Mouse (Mus musculus) ovary, postnatal 14 days (tissue): ENCODE data around the gene Trim67.
A peak's percentile ranks its signal among the peaks of the same experiment; 100 is the strongest.
"Not testable (repeated sequence)": the region's sequence is repeated elsewhere in the genome, so short reads cannot be mapped to it uniquely, and the experiment has no call there.

ENCODE experiments used
- DNase-seq: peaks from one replicate; pipeline ENCODE4 v3.0.0; 2022; ENCODE audit warnings: low spot score

The Trim67 gene

DNA sequence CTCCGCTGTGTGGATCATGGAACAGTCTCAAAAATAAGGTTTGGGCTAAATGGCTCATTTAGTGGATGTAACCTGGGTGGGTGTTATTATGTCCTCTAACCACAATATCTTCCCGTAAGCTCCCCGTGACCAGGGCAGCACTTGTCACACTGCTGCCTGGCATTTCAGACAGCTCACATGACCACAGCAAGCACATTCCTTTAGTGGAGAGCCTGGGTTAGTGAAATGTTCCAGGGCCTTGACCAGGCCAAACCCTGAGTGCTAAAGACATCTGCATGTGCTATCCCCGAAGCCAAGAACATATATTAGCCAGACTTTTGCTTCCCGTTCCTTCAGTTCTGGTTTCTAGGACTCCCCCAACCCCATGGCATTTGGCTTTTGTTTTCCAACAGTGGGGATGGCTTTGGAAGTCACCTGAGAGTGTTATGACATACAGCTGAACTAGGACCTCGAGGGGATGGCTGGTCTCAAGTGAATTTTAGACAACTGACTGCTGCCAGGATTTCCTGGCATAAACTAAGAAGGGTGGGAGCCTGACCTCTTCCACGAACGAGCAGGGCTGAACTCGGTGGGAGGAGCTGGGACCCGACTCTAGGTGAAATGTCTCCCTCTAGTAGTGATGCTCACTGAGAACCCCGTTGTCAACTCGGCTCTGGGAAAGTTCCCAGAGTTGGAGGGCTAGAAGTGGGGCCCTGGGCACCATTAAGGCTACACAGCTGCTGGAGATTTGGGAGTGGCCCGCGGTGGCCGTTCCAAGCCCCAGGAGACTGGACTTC, 40.7 kb downstream of the Trim67 start:
- no peak for DNase-seq

DNA sequence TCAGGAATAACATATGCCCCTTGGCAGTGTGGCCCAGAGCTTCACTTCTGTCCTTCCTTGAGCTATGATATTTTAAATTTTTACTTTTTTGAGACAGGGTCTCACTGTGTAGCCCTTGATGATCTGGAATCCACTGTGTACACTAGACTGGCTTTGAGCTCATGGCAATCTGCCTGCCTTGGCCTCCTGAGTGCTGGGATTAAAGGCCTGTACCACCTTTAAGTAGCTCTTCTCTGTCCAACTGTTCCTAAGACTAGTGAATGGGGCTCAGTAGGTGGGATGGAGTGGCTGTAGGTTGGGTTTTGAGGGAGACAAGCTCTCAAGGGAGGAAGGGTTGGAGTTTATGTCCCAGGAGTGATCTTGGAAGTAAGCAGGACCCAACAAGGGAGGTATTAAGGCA, 43.0 kb downstream of the Trim67 start:
- DNase-seq = no peak

DNA sequence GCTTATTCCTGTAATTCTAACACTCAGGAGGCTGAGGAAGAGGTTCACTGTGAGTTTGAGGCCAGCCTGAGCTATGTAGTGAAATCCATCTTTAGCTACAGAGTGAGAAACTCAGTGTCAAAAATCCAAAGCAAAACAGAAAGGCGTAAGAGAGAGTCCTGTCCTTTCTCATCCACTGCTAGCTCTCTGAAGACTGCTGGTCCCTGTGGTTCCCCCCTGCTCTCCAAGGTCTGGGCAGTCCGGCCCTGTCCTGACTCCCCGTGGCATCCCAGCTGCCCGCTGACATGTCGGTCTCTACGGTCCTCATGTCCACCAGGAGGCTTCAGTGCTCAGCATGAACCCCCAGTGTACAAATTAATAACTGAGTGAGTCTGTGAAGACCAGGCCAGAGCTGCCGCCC, 43.4 kb downstream of the Trim67 start:
- no peak for DNase-seq

GRCm38 (mm10) chr8:124836907-124837306, 44.0 kb downstream of the Trim67 start:
- DNase-seq = no peak

- DNase-seq = no peak
Measured at GRCm38 (mm10) chr8:124837956-124838355, 45.1 kb downstream of the Trim67 start.

DNA sequence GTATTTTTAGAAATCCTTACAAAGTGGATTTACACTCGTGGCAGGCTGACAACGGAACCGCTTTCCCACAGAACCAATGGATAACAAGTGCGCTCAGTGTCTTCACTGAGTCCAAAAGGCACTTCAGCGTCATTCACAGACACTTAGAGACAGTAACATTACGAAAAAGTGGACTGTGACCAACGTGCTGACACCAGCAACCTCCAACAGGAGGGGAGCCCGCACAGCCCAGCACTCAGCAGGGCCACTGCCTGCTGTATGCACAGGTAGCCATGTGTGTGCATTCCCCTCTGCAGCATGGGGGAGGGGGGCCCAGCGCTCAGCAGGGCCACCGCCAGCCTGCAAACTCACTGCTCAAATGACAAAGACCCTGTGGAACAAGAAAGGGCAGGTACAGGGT, 46.5 kb downstream of the Trim67 start:
- DNase-seq = no peak

DNA sequence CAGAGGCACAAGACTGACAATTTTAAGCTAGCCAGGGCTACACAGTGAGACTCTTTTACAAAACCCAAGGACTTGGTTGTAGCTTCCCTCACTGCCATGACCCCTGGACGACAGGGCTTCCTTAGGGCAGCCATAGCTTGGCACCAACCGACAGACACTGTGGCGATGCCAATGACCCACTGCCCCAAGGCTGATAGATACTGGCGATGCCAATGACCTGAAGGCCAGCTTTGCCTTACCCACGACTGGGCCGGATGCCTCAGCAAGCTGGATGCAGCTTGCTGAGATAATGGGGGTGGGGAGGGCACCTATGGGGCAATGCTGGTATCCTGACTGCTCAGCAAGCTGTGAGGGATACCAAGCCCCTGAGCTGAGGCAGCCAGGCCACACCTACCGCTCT, 48.0 kb downstream of the Trim67 start:
- no peak for DNase-seq

DNA sequence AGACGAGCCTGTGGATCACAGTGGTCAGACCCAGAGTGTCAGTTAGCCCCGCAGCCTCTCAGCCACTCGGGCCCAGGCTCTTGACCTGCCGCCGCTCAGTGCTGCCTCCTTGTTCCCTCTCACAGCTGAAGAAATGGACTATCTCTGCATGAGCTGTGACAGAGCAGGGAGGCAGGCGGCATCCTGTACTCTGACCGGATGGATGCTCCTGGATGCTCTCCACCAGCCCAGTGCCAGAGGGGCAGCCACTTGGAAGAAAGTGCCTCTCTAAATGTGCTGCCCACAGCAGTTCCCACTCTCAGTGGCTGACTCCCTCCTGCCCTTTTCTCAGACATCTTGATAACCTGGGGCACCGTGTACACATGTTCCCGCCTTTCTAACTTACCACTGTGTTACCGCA, 48.9 kb downstream of the Trim67 start:
- DNase-seq = no peak

DNA sequence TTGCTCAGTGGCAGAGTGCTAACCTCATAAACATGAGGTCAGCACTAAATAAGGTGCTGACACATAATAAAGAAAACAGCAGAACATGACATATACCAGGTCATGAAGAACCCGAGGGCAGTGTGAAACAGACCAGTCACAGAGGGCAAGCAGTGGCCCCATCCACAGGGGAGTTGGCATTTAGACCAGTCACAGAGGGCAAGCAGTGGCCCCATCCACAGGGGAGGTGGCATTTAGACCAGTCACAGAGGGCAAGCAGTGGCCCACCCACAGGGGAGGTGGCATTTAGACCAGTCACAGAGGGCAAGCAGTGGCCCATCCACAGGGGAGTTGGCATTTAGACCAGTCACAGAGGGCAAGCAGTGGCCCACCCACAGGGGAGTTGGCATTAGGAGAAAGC, 50.0 kb downstream of the Trim67 start:
- DNase-seq = not testable (repeated sequence)

- no peak for DNase-seq
Measured at GRCm38 (mm10) chr8:124845131-124845530, 52.2 kb downstream of the Trim67 start.

DNA sequence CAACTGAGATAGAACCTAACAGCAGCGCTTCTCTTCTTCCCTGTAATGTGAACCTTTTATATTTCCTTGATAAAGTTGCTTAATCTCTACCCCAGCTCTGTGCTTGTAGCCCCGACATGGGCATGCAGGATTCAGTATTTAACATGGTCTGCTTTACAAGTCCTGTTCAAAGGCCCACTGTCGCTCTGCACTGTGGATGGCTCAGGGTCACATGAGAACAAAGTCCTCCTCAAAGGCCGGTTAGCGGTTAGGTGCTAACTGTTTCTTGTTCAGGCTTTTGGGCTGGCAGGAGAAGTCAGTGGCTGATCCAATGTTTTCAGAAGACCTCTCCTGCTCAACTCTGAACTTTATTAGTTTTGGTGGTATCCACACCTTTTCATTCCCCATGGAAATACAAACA, 52.7 kb downstream of the Trim67 start:
- no peak for DNase-seq

GRCm38 (mm10) chr8:124853511-124853910, 60.6 kb downstream of the Trim67 start:
- DNase-seq = no peak

DNA sequence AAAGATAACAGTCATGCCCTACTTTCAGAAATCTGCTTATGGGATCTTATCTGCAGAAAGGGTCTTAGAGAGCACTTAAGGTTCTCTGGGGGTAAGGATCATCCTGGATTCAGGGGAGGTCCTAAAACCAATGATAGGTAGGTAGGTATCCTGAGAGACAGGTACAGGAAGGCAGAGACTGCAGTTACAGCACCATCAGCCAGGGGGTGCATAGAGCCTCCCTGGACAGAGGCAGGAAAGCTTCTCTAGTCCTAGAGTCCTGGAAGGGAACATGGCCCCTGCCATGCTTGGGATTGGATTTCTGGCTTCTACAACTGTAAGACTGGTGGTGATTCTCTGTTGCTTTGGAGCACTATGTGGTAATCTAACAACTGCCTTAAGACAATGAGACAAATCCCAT, 66.6 kb downstream of the Trim67 start:
- no peak for DNase-seq

GRCm38 (mm10) chr8:124860188-124860587, 67.3 kb downstream of the Trim67 start:
- no peak for DNase-seq

- peak; percentile 95 for DNase-seq
Measured at GRCm38 (mm10) chr8:124862321-124863162, 69.7 kb downstream of the Trim67 start, which contains the start of the genes Gnpat and 2810004N23Rik. Gnpat (plus strand) TSS chr8:124863033. 2810004N23Rik (minus strand) TSS chr8:124863120.

- no peak for DNase-seq
Measured at GRCm38 (mm10) chr8:124863163-124863677, 70.3 kb downstream of the Trim67 start.

GRCm38 (mm10) chr8:124863729-124864128, 70.8 kb downstream of the Trim67 start:
- DNase-seq = no peak

- DNase-seq = no peak
Measured at GRCm38 (mm10) chr8:124866669-124867068, 73.8 kb downstream of the Trim67 start.

- no peak for DNase-seq
Measured at GRCm38 (mm10) chr8:124867126-124867525, 74.2 kb downstream of the Trim67 start.

DNA sequence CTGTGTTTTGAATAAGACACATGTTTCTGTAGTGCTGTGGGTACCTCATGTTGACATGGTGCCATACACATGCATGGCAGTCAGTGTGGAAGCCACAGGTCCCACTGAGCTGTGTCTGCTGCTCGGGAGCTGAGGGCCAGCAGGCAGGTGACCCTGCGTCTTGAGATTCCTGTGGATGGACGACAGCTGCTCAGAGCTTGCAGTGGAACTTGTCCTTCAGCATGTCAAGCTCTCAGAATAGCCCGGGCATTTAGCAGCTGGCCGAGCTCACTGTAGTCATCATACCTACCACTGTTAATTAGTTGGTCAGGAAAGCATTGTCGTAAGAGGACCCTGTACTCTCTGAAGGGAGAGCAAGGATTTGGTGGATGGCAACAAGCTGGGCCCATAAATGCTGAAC, 76.8 kb downstream of the Trim67 start:
- DNase-seq = no peak

DNA sequence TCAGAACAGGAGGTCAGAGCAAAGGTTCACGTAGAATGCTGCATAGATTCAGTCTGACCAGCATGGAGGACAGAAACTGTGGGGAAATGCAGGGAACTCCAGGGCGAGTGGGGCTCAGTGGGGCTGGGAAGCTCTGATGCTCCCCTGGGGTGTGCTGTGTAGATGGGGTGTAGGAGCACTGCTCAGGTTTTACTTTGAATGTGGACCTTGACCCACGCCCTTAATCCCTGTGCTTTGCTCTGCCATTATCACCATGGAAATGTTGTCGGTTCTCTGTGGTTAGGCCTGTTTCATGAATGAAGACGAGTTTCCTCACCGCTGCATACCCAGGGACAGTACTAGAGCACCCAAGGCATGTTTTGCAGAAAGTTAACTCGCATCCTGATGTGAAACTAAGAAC, 78.6 kb downstream of the Trim67 start:
- DNase-seq = no peak

DNA sequence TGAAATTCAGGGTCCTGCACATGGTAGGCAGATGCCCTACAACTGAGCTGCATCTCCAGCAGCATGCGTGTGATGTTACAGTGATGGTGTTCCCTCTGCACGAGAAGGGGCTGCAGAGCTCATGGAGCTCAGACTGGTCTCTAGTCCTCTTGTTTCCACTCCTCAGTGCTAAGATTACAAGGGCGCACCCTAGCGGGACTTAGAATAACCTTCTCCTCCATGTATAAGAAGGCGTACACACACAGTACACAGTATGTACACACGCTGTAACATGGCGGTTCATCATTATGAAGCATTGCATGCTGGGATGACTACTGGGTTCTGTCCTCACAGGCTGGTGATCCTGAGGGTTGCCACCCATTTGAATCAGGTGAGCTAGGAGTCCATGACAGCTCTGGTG, 79.2 kb downstream of the Trim67 start:
- no peak for DNase-seq

DNA sequence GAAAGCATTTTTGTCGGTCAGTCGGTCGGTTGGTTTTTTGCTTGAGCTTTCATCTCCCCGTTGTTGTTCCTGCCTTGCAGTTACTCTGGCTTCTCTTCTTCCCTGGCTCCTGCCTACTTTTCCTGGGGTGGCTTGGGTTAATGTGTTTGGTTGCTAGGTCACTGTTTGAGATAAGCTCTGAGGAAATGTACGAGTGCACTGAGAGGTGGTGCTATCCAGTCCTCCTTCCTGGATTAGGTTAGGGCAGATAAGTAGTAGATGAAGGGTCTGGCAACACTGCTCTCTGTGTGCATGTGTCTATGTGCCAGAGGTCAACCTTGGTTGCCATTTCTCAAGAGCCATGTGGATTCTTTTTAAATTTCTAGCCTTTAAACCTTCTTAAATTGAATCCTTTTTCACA, 79.8 kb downstream of the Trim67 start:
- DNase-seq = no peak
